Mouse (Mus musculus) ES-Bruce4 (cell line): ENCODE measurements at regions not wholly inside any gene's neighbourhood (a gene's known extent, or its start where the extent isn't known, plus 50 kb on each side); places are given as distances from the start of the nearest gene placed in this dataset.
"Not testable (repeated sequence)": the region's sequence is repeated elsewhere in the genome, so short reads cannot be mapped to it uniquely, and the experiment has no call there.

ENCODE experiments used
- H3K27ac ChIP-seq: 2 replicates; pipeline ENCODE4 v1.5.1; 2012; ENCODE audit warnings: low read length, inconsistent platforms; ENCODE audit not compliant: insufficient read depth
- H3K27me3 ChIP-seq: 2 replicates; pipeline ENCODE4 v1.6.1; 2012; ENCODE audit warnings: mild to moderate bottlenecking, low read length, inconsistent platforms; ENCODE audit not compliant: control insufficient read depth, poor library complexity, insufficient read depth, severe bottlenecking
- H3K36me3 ChIP-seq: 2 replicates; pipeline ENCODE4 v1.6.1; 2012; ENCODE audit warnings: inconsistent platforms, mild to moderate bottlenecking, low read length, moderate library complexity; ENCODE audit not compliant: control insufficient read depth, poor library complexity, insufficient read depth, severe bottlenecking
- H3K4me1 ChIP-seq: one replicate; pipeline ENCODE4 v1.8.1; 2011; ENCODE audit warnings: low read length; ENCODE audit not compliant: control insufficient read depth, insufficient read depth
- H3K4me3 ChIP-seq: 2 replicates; pipeline ENCODE4 v1.5.1; 2011; ENCODE audit warnings: low read depth, mild to moderate bottlenecking, low read length
- H3K9ac ChIP-seq: 2 replicates; pipeline ENCODE4 v1.6.1; 2012; ENCODE audit warnings: low read depth, mild to moderate bottlenecking, inconsistent platforms; ENCODE audit not compliant: poor library complexity, severe bottlenecking
- H3K9me3 ChIP-seq: replicated peaks from 2 replicates; pipeline ENCODE4 v1.6.1; 2012; ENCODE audit warnings: mild to moderate bottlenecking, low read length, inconsistent platforms; ENCODE audit not compliant: control insufficient read depth, poor library complexity, insufficient read depth, severe bottlenecking
- CTCF ChIP-seq: IDR thresholded peaks from one replicate; pipeline ENCODE4 v1.8.1; 2011; ENCODE audit warnings: low read depth, low read length
- EP300 ChIP-seq: IDR thresholded peaks from 2 replicates; pipeline ENCODE4 v1.6.1; 2011; ENCODE audit warnings: low read depth, low read length; ENCODE audit not compliant: insufficient read depth
- POLR2A ChIP-seq: IDR thresholded peaks from one replicate; pipeline ENCODE4 v1.8.1; 2011; ENCODE audit warnings: low read length; ENCODE audit not compliant: insufficient read depth

DNA sequence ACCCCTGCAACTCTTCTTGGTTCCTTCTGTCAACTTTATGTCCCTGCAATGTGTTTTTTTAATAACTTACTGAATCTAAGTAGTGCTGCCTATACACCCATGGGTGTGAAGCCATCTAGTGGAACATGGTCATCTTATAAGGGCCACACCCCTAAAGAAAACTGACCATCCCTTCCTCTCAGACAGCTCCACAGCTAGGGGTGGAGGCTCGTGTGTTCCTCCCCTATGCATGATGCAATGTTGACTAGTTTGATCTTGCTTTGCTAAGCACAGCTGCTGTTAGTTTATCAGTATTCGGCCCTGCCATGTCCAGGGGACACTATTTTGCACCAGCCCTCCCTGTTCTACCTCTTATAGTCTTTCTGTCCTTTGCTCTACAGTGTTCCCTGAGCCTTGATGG, 142.9 kb upstream of the Teddm2 start:
- Histone ChIP-seq H3K27ac (no peak overlapping the region), H3K9me3 (no peaks in the 10 kb centered on the region), H3K4me1 (no peaks in the 10 kb centered on the region), H3K36me3 (no peaks in the 10 kb centered on the region), H3K9ac (no peak overlapping the region), H3K27me3 (no peaks in the 10 kb centered on the region), H3K4me3 (no peak overlapping the region)
- TF ChIP-seq EP300: no peak
- TF ChIP-seq CTCF: no peak
- no peak for TF ChIP-seq POLR2A

DNA sequence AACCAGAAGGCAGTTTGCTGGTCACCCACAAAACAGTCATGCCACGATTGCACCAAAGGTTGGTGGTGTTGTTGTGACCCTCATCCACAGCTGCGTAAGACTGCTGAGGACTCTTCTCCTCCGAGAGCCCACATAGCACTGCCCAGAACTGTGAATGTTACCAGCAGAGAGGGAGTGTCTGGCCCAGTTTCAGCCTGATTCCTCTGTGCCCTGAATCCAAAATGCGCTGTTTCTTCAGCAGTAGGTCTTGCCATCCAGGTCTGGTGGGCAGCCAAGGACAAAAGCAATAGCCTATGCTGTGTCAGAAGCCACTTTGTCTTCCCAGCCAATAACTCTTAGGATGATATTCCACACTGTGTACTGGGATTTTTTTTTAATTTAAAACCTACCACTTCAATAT, 144.7 kb upstream of the Teddm2 start:
- no peak overlapping the region for H3K9ac ChIP-seq
- H3K36me3 ChIP-seq: no peaks in the 10 kb centered on the region
- no peaks in the 10 kb centered on the region for H3K4me1 ChIP-seq
- H3K9me3 ChIP-seq: no peaks in the 10 kb centered on the region
- H3K4me3 ChIP-seq: no peak overlapping the region
- no peak overlapping the region for H3K27ac ChIP-seq
- TF ChIP-seq POLR2A (no peak), CTCF (no peak), EP300 (no peak)
- no peaks in the 10 kb centered on the region for H3K27me3 ChIP-seq

DNA sequence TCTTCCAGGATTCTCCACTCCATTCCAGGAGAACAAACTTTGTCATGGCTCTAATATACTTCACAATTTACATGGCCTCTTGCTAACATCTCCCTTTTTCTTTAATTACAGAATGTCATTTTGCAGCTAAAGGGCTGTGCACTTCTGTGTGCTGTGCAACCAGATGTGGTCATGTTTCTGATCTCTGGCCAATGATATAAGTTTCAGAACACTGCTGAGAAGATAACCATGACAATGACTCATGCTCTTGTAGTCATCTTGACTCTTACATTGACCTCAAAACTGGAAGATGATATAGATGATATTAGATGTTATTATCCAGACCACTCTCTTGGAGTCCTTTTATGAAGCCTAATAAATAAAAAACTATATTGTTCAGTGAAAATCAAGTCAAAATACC, 145.9 kb upstream of the Teddm2 start:
- Histone ChIP-seq H3K9me3 (no peaks in the 10 kb centered on the region), H3K4me1 (no peaks in the 10 kb centered on the region), H3K36me3 (no peaks in the 10 kb centered on the region), H3K27me3 (no peaks in the 10 kb centered on the region), H3K27ac (no peak overlapping the region), H3K9ac (no peak overlapping the region), H3K4me3 (no peak overlapping the region)
- TF ChIP-seq EP300 (no peak), POLR2A (no peak), CTCF (no peak)

DNA sequence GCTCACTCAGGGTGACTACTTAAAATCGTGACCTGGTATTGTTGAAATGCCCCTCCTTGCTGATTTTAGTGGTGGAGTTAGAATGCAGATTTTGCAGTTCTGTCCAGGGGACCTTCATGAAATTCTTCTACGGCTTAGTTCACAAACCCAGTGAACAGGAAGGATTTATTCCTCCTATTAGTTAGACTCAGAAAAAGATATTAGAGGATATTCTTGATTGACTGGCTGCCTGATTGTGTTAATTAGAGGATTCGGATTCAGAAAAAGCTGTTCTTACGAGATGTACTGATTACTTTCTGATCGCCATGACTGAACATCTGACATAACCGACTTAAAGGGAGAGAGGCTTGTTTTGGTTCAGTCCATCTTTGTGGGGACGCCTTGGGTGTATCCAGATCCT, 147.3 kb upstream of the Zfp648 start:
- Histone ChIP-seq H3K4me3 (no peak overlapping the region), H3K9ac (no peak overlapping the region), H3K4me1 (no peaks in the 10 kb centered on the region), H3K27ac (no peak overlapping the region), H3K9me3 (no peaks in the 10 kb centered on the region), H3K36me3 (no peaks in the 10 kb centered on the region), H3K27me3 (no peaks in the 10 kb centered on the region)
- TF ChIP-seq EP300 (no peak), CTCF (no peak), POLR2A (no peak)

DNA sequence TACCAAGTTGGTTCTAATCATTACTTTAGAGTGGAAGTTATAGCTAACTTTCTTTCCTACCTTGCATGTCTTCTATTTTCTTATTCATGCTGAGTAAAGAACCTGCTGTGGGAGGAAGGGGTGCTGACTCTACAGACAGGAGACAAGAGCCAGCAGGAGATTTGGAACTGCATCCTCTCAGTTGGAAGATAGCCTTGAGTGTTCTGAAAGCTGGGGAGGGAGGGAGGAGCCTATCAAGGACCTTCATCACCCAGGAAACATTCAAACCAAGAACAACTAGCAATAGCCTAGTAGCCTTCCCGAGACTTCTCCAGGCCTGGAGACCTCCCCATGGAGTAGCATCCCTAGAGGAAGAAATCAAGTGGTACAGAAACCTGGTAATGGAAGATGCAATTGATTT, 146.1 kb upstream of the Zfp648 start:
- Histone ChIP-seq H3K4me1 (no peaks in the 10 kb centered on the region), H3K9ac (no peak overlapping the region), H3K4me3 (no peak overlapping the region), H3K27ac (no peak overlapping the region), H3K9me3 (no peaks in the 10 kb centered on the region), H3K36me3 (no peaks in the 10 kb centered on the region), H3K27me3 (no peaks in the 10 kb centered on the region)
- TF ChIP-seq POLR2A: no peak
- TF ChIP-seq EP300: no peak
- no peak for TF ChIP-seq CTCF

DNA sequence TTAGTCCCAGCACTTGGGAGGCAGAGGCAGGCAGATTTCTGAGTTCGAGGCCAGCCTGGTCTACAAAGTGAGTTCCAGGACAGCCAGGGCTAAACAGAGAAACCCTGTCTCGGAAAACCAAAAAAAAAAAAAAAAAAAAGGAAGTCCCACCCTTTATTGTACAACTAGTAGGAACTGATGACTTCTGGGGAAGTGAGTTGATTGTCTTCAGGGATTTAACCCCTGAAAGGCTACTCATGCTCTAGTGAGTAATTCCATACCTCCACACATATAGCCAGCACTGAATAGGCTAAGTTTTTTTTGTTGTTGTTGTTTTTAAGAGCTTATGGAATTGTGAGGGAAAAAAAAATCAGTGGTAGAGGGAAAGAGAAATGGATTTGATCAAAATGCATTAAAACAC, 139.6 kb upstream of the Zfp648 start:
- not testable (repeated sequence) for H3K4me3 ChIP-seq

More for the DNA sequence above, 139.6 kb upstream of the Zfp648 start:
- H3K4me1 ChIP-seq, H3K9ac ChIP-seq, H3K27me3 ChIP-seq, H3K36me3 ChIP-seq, H3K9me3 ChIP-seq, H3K27ac ChIP-seq: not testable (repeated sequence)
